Mouse (Mus musculus) T-cell, adult 2 months (primary cell): Measurements from ENCODE around the gene Osbpl5.

Experiments used
- DNase-seq: peaks from one replicate; pipeline ENCODE4 v3.0.0; 2022; ENCODE audit warnings: low spot score

Osbpl5 gene

GRCm38 (mm10) chr7:143753990-143754715, 2.6 kb downstream of the Osbpl5 start:
- peak; percentile 61 for DNase-seq

GRCm38 (mm10) chr7:143752606-143753005, 4.2 kb downstream of the Osbpl5 start:
- DNase-seq = no peak

GRCm38 (mm10) chr7:143752056-143752455, 4.7 kb downstream of the Osbpl5 start:
- DNase-seq = no peak

GRCm38 (mm10) chr7:143751380-143751779, 5.4 kb downstream of the Osbpl5 start:
- no peak for DNase-seq

- no peak for DNase-seq
These were observed 7.7 kb downstream of the Osbpl5 start for GRCm38 (mm10) chr7:143749045-143749444.

GRCm38 (mm10) chr7:143748041-143748868, 8.5 kb downstream of the Osbpl5 start:
- peak; percentile 80 for DNase-seq

GRCm38 (mm10) chr7:143740653-143741052, 16.1 kb downstream of the Osbpl5 start:
- no peak for DNase-seq

- DNase-seq = peak; percentile 75
These were observed 17.0 kb downstream of the Osbpl5 start for GRCm38 (mm10) chr7:143739511-143740461.

GRCm38 (mm10) chr7:143738601-143739006, 18.2 kb downstream of the Osbpl5 start:
- DNase-seq = no peak

- DNase-seq = no peak
These were observed 18.6 kb downstream of the Osbpl5 start for GRCm38 (mm10) chr7:143738194-143738593.

- DNase-seq = no peak
These were observed 23.0 kb downstream of the Osbpl5 start for GRCm38 (mm10) chr7:143733746-143734145.

- no peak for DNase-seq
These were observed 26.9 kb downstream of the Osbpl5 start for GRCm38 (mm10) chr7:143729886-143730285.

GRCm38 (mm10) chr7:143726396-143726795, 30.4 kb downstream of the Osbpl5 start:
- no peak for DNase-seq

GRCm38 (mm10) chr7:143723841-143724240, 32.9 kb downstream of the Osbpl5 start:
- DNase-seq = no peak

- DNase-seq = no peak
These were observed 34.1 kb downstream of the Osbpl5 start for GRCm38 (mm10) chr7:143722646-143723045.

GRCm38 (mm10) chr7:143717811-143718210, 39.0 kb downstream of the Osbpl5 start:
- DNase-seq = no peak

- DNase-seq = peak; percentile 24
These were observed 43.4 kb downstream of the Osbpl5 start for GRCm38 (mm10) chr7:143713421-143713820.

GRCm38 (mm10) chr7:143712771-143713348, 43.9 kb downstream of the Osbpl5 start:
- peak; percentile 67 for DNase-seq

- DNase-seq = no peak
These were observed 44.8 kb downstream of the Osbpl5 start for GRCm38 (mm10) chr7:143712023-143712422.

- no peak for DNase-seq
These were observed 45.4 kb downstream of the Osbpl5 start for GRCm38 (mm10) chr7:143711381-143711780.

- no peak for DNase-seq
These were observed 47.4 kb downstream of the Osbpl5 start for GRCm38 (mm10) chr7:143709395-143709794.
